Mouse (Mus musculus) ES-Bruce4 (cell line): ENCODE measurements around the gene Ntm.

Experiments
- CTCF ChIP-seq: IDR thresholded peaks from one replicate; pipeline ENCODE4 v1.8.1; 2011; ENCODE audit warnings: low read depth, low read length
- EP300 ChIP-seq: IDR thresholded peaks from 2 replicates; pipeline ENCODE4 v1.6.1; 2011; ENCODE audit warnings: low read depth, low read length; ENCODE audit not compliant: insufficient read depth
- POLR2A ChIP-seq: IDR thresholded peaks from one replicate; pipeline ENCODE4 v1.8.1; 2011; ENCODE audit warnings: low read length; ENCODE audit not compliant: insufficient read depth

DNA sequence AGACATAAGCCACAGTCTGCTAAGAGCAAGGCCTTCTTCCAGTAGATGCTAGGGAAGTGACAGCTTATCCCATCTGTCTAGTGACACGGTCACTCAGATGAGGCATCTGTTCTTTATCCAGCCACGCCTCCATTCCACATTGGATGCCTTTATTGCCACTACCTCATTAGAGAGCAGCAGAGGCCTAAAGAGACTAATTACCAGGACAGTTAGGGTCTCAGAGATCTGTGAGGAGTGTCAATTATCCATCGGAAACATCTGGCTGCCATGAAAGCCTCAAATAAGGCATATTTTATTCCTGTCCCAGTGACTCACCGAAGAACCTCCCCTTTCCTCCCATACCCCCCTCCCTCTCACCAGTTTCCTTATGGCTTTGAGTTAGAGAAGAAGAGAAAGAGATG is 963.0 kb downstream of the Ntm start:
- TF ChIP-seq CTCF = no peak
- TF ChIP-seq EP300 = no peak
- no peak for TF ChIP-seq POLR2A
